Mouse (Mus musculus) cerebellum, postnatal 36 days (tissue): ENCODE measurements around the gene Mmp25.
A peak's percentile ranks its signal among the peaks of the same experiment; 100 is the strongest.
"Not testable (repeated sequence)": the region's sequence is repeated elsewhere in the genome, so short reads cannot be mapped to it uniquely, and the experiment has no call there.

Experiments
- DNase-seq, 2 experiments: peaks; one replicate each; pipeline ENCODE4 v3.0.0; 2021 to 2022; ENCODE audit warnings: mixed read lengths in 2 of 2

The Mmp25 gene

GRCm38 (mm10) chr17:23599605-23600063 is 45.4 kb downstream of the Mmp25 start:
- DNase-seq: no peak

DNA sequence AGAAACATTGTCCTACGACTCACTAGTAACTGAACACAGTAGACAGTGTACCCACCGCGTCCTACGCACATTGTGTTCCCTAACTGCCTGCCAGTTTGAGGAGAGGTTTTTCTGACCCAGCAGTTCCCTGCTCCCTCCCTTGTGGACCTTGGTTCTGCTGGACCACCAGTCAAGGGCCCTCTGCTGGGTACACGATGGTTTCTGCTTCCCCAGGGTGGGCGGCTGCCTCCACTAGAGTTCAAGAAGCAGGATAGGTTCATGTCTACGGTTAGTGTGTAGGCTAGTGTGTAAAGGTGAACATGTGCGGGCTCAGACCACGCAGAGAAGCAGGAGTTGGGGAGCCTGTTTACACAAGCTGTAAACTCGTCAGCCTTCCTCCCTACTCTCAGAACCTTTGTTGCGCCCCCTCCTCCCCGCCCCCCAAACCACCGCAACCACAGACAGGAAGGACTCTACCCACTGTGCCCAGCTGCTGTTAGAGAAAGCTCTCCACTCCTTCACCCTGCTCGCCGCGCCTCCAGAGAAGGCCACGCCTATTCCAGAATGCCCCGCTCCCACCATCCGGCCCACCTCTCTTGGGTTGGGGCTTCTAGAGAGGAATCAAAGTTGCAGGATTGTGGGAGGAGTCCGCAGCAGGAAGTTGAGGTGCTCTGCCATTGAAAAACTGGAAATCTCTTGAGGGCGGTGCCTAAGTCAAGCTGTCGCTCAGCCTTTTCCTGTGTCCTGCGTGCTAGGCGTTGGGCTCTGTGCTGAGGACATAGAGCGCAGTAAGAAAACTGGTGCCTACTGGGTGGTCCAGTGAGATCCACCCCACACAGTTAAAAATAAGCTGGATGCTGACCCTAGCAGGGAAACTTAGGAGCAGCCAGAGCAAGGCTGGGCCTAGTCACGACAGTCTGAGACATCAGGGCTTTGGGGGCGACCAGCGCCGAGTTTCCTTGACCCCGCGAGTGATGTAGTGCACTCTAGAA is 46.2 kb downstream of the Mmp25 start, which contains the start of gene Zfp13:
Zfp13 (minus strand) TSS at position 906 of the 971 bp plus-strand sequence.
- peak; percentile 57 to 59 for DNase-seq

GRCm38 (mm10) chr17:23595139-23595538 is 49.9 kb downstream of the Mmp25 start:
- not testable (repeated sequence) for DNase-seq

DNA sequence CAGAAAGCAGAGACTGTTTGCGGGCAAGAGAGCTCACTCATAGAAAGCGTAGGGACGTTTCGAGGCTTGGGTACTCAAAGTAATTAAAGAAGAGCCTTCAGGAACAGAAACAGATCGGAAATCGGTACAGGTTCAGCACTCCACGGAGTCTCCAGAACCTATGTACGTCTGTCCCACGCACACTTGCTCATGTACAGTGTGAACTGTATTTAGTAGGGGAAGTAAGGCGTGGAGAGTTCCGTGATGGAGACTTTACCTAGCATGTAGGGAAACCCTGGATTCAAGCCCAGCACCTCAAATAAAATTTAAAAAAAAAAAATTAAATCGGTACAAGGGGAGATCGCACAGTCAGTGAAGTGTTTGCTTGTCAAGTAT is 52.2 kb downstream of the Mmp25 start:
- no peak for DNase-seq

GRCm38 (mm10) chr17:23592208-23592925 is 52.7 kb downstream of the Mmp25 start:
- DNase-seq: peak; percentile 99 to 100

DNA sequence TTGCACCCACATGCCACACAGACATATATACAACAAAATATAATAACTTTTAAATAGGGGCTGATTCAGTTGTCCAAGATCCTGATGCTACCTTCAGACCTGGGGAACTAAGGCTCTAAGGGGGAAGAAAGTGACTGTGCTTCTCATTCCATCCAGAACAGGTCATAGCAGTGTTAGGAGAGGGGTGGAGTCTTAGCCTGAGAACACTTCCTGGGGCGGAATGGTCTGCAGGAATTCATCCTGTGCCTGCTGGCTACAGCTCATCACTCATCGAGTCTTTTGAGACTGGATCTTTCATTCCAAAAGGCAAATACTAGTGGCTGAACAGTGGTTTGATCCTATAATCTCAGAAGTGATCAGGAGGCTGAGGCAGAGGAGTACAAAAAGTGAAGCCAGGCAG is 57.8 kb downstream of the Mmp25 start:
- no peak for DNase-seq

DNA sequence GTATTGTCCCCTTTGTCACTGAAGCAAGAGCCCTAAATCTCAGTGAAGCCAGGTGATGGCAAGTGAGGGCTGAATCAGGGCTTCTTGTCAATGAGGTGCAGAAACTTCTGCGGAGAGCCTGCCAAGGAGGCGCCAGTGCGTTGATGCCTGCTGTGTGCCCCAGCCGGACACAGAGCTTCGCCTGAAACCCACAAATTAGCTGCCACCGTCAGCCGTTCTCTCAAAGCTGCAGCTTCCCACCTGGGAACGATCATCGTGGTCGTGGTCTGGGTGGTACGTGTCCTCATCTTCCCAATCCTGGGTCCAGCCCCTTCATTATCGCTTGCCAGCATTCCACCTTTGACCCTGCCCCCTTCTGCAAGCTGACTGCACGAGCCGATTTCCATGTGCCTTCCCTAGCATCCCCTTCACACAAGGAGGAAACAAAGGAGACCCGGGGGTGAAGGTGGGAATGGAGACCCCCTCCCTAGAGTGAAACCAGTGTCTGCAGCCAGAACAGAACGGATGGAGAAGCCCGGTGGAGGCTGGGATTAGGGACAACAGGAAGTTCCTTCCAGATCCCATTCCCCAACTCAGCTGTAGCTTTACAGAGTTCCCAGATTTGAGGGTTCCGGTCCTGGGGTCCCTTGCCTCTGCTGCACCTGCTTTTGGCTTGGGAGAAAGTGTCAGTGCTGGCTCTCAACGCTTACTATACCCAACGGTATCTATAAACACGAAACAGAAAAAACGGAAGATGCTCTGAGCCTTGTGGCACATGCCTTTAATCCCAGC is 59.2 kb downstream of the Mmp25 start:
- DNase-seq: peak; percentile 66 to 78

GRCm38 (mm10) chr17:23584786-23585185 is 60.3 kb downstream of the Mmp25 start:
- DNase-seq: no peak
